Mouse (Mus musculus) gastrocnemius, postnatal 25 days (tissue): Measurements from ENCODE around the gene Ccnd3. TPM values are rescaled to one million over a fixed set of nuclear protein-coding genes. Genes with fewer than 3 reads are reported as not detected.
"Not testable (repeated sequence)": the region's sequence is repeated elsewhere in the genome, so short reads cannot be mapped to it uniquely, and the experiment has no call there.

ENCODE experiments used
- DNase-seq: peaks from one replicate; pipeline ENCODE4 v3.0.0; 2022
- total RNA-seq, 2 experiments: library from RNA; stranded (reverse); gene quantifications; 1 replicate in 1 of 2; 2 replicates in 1 of 2; pipeline ENCODE4 v1.2.3; 2021

The Ccnd3 gene
- total RNA-seq, 2 experiments from 2014 or later, result 31.4 to 44.8 TPM

DNA sequence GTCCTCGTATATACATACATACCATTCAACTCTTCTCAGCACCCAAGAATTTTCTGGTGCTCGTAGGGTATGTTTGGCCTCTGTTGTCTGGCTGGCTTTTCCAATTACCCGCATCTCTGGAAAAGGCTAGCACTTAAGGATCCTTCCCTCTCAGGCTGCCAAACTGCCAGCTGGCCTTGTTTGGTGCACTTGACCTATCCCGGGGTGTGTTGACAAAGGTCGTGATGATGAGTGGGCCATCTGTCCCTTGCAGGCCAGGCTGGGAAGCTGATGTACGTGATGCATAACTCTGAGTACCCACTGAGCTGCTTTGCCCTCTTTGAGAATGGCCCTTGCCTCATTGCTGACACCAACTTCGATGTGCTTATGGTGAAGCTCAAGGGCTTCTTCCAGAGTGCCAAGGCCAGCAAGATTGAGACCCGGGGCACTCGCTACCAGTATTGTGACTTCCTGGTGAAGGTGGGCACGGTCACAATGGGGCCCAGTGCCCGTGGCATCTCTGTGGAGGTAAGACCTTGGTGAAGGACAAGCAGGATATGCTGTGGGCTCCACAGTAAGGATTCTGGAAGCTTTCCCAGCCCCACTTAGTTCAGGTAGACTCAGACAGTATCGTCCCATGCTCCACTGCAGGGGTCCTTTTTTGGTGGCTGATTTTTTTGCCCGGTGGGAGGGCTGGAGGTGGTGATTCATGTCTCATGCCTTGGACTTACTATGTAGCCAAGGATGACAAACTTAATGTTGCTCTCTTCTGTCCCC, 113.9 kb downstream of the Ccnd3 start:
- no peak for DNase-seq

DNA sequence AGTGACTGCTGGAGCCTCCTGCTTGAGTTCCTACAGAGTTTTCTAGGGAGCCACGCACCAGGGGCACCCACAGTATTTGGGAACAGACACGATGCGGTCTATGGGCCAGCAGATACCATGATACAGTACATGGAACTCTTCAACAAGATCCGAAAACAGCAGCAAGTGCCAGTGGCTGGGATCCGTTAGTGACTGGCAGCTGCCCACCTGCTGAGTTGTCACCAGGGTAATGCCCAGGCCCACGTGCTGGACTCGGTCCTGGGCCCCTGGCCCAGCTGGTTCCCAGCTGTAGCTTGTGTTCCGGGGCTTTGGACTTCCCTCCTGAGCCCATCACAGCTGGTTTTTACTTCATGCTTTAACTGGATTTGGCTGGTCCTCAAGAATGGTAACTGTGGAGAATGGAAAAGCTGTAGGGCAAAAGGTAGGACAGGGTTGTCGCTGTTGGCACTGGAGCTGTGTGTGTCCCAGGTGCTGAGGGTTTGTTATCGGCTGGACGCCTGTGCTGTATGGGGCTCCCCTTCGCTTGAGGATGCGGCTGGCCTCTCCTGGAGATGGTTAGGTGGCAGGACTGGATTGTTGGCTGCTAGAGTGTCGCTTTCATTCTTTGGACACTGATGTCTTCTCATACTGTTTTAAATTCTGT, 118.2 kb downstream of the Ccnd3 start:
- DNase-seq, result peak; percentile 28

DNA sequence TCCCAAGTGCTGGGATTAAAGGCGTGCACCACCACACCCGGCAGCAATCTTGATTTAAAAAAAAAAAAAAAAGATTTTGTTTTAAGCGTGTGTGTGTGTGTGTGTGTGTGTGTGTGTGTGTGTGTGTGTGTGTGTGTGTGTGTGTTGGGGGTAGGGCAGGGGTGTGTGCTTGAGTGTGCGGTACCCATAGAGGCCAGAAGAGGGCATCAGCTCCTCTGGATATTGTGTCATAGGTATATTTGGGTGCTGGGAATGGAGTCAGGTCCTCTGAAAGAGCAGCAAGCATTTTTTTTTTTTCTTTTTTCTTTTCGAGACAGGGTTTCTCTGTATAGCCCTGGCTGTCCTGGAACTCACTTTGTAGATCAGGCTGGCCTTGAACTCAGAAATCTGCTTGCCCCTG, 119.7 kb downstream of the Ccnd3 start:
- not testable (repeated sequence) for DNase-seq

DNA sequence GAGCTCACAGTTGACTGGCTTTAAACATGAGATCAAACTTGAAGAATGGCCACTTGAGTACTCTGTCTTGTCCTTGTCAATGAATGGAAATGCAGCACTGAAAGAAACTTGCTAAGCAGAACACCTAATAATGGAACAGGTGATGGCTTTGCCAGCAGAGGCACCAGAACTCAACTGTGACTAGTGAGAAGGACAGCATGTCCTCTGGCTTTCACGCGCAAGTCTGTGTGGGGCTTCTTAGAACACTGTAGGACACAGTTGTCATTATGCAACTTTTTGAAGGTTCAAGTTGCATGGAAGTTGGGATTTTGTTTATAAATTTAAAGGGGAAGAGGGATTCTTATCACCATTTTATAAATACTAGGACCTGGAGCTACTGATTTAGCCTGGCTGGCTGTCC, 120.2 kb downstream of the Ccnd3 start:
- DNase-seq, result peak; percentile 52

DNA sequence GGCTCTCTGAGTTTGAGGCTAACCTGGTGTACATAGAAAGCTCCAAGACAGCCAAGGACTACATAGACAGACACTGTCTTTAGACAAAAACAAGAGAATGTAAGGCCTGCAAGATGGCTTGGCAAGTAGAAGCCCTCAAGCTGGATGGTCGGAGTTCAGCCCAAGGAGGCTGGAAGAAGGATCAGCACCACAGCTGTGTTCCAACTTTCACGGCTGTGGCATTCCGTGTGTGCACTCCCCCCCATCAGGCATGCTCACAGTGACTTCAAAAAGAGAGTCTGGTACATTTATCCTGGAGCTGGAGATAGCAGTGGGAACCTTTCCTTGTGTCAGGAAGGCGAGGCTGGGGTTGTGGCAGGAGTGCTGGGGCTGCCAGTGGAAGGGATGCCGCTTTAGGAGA, 121.2 kb downstream of the Ccnd3 start:
- no peak for DNase-seq

DNA sequence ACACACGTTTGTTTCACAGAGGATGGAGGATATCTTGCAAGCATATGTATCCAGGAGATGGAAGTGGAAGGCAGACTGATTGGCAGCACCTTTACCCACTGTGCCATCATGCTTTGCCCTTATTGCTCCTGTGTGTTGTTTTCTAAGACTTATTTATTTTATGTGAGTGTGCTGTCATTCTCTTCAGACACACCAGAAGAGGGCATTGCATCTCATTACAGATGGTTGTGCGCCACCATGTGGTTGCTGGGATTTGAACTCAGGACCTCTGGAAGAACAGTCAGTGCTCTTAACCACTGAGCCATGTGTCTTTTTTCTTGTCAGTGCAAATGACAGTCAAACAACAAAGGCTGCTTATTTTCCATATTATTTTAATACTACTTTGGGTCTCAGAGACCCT, 122.9 kb downstream of the Ccnd3 start:
- DNase-seq, result no peak

DNA sequence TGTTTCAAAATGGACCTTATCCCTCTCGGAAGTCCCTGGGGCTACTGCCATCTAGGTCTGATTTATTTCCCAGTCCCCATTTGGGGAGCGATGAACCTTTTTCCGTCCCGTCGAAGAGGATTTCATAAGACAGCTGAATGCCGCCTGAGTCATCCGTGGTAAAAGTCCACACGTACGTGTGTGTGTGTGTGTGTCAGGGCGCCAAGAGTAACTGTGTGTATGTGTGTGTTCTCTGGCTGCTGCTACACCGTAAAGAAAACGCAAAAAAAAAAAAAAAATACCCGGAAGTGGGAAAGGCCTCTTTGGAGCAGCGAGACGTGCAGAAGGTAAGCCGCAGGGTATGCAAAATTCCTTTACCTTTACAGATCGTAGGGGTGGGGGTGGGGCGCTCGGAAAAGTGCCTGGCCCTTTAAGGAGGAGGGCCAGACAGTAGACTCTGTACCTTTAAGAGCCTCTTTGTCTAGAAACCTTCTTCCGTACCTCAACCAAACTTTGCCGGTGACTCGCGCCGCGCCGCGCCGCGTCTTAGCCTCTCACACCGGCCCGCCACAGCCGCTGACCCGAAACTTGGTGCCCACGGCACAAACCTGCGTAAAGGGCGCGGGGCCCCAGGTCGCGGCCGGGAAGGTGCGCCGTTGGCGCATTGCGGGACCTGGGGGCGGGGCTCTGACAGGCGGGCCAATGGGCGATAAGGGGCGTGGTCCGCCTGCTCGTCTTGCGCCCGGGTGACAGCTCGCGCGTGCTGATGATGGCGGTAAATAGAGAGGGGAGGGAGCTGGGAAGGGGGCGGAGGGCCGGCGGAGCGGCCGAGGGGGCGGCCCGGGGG, 124.2 kb downstream of the Ccnd3 start:
- DNase-seq, result peak; percentile 94

DNA sequence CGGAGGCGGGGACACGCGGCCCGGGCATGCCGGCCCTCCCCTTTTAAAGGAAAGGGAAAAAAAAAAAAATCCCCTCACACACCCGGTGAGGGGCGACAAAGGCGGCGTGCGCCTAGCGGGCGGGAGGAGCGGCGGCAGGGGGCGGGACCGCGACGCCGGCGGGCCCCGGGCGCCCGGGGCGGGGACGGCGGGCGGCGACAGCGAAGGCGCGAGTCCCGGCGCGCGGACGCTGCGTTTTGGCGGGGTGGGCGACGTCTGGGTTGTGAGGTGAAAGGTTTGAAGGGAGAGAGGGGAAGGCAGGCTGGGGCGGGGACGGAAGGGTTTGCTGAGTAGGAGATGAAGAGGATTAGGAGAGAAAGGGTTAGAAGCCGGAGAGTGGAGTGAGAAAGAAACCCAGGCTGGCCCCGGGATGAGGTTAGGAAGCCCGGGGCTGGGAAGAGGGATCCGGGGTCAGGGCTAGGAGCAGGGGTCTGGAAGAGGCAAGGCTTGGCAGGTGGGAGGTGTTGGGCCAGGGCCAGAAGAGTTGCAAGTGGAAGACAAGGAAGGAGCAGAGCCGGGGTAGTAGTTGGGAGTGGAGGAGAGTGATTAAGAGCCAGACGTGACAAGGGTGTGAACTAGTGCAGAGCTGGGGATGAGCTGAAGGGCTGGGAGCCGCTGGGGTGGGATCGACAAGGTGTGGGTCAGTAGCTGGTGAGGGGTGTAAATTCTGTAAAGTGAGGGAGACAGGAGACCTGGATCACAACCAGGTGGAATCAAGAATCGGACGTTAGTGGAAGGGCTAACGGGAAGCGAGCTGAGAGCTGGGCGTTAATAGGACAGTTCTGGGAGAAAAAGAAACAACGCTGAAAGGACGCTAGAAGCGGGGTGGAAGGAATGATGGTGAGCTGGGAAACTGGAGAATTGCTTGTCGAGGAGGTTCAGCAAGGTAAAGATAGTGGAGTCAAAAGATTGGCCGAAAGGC, 125.1 kb downstream of the Ccnd3 start:
- DNase-seq, result peak; percentile 34

DNA sequence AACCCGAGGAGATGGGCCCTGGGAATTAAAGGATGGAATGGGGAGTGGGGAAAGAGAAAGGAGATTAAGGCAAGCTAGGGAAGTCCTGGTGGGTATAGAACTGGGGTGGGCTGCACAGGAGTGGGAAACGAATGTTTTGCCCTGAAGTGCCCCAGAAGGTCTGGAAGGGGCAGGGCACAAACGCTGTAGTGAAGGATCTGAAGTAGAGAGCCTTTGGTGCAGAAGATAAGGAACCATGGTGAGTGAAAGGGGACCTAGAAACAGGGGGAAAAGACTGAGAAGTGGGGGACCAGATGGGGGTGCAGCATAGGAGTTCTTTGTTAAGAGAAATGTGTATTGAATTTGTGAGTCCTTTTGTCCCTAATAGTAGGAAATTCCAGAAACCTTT, 125.8 kb downstream of the Ccnd3 start, which contains the start of gene Usp49:
Gene Usp49, plus strand, starts transcription at position 13 of the 388 bp plus-strand sequence.
- no peak for DNase-seq

DNA sequence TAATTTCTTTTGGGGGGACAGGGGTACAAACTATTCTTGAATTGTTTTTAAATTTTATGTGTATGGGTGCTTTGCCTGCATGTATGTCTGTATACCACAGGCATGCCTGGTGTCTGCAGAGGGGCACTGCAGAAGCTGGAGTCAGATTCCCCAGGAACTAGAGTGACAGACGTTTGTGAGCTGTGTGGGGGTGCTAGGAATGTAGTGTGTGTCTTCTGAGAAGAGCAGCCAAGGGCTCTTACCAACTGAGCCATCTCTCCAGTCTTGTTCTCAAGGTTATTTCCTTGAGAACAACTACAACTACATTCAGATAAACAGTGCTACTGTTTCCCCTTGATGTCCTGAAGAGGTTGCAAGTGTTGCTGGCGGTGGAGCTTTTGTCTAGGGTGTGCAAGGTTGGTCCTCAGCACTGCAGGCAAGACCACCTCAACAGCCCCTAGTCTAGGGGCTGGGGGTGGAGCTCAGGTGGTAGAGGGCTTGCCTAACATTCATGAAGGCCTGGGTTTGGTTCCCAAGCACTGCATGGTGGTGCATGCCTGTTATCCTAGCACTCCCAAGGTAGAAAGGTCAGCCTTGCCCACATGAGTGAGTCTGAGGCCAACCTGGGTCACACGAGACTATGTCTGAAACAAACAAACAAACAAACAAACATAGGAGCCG, 127.5 kb downstream of the Ccnd3 start:
- DNase-seq, result no peak

DNA sequence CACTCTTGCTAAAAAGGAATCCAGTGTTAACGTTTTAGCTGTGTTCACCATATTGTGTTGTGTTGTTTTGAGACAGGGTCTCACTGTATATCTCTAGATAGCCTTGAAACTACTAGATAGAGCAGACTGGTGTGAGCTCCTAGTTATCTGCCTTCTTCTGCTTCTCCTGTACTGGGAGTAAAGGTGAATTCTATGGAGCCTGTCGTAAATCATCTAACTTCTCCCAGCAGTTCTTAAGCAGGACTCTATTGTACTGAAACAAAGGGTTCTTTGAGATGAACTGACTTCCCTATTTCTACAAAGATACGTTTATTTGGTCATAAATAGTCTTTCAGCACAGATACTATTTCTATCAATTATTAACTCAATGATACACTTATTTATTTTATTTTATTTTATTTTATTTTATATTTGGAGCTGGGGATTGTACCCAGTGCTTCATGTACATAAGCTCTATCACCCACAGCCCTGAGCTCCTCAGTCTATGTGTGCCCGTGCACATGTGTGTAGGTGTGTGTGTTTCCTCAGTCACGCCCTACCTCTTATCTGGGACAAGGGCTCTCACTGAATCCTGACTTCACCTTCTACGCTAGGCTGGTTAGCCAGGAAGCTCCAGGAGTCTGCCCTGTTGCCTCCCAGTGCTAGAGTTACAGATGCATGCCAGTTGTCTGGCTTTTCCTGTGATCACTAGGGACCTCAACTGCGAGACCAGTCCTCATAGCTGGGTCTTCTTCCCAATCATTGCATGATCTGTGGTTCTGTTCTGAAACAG, 129.3 kb downstream of the Ccnd3 start:
- DNase-seq, result no peak

DNA sequence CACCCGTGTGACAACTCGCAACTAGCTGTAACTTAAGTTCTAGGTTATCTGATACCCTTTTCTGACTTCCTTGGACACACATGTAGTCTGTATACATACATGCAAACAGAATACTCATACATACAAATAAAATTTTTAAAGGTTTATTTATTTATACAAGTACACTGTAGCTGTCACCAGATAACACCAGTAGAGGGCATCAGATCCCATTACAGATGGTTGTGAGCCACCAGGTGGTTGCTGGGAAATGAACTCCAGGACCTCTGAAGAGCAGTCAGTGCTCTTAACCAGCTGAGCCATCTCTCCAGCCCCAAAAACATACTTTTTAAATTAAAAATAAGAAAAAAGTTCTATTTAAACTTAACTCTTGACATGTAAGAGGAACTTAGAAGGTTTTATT, 138.1 kb downstream of the Ccnd3 start:
- no peak for DNase-seq

DNA sequence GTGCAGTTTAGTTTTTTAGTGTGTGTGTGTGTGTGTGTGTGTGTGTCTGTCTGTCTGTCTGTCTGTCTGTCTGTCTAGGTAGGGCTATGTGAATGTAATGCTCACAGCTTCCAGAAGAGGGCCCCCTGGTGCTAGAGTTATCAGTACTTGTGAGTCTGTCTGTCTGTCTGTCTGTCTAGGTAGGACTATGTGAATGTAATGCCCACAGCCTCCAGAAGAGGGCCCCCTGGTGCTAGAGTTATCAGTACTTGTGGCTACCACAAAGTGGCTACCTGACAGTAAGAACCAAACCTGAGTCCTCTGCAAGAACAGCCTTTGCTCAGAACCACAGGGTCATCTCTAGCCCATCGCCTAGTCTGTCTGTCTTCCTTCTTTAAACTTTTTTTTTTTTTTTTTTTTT, 141.8 kb downstream of the Ccnd3 start:
- DNase-seq, result peak; percentile 42

DNA sequence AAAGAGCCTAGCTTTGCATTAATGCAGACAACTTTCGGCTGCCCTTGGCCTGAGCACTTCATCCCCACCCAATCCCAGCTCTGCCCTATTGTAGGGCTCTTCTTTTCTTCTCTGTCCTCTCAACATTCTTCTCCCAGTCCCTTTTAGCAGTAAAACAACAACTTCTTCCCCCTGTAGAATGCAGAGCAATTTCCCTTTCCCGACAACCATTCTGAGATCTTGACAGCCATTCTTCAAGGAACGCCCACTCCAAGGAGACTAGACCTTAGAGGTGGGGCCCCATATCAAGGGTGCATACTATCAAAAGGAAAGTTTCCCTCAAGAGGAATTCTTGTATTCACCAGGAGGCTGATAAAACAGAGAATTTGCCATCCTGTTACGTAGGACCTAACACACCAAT, 144.1 kb downstream of the Ccnd3 start:
- DNase-seq, result no peak

Other genes with a start within 250 kb of the Ccnd3 start
- gene Mrps10, start 136.2 kb upstream of the Ccnd3 start, total RNA-seq, result 10 to 100 TPM; 31.9 to 33.5 TPM
- gene Guca1b, start 119.7 kb upstream of the Ccnd3 start, total RNA-seq, result under 1 TPM; 0.32 to 0.43 TPM
- under 1 TPM in 1 of 2 experiments, not detected in 1; 0.43 TPM for gene Guca1a, start 104.5 kb upstream of the Ccnd3 start, total RNA-seq
- under 1 TPM; 0.49 to 0.59 TPM for gene AI661453, start 68.4 kb upstream of the Ccnd3 start, total RNA-seq
- not detected for gene 1700001C19Rik, start 67.7 kb upstream of the Ccnd3 start, total RNA-seq
- gene Taf8, start 2.8 kb upstream of the Ccnd3 start, total RNA-seq, result 10 to 100 TPM in 1 of 2 experiments, 1 to 10 TPM in 1; 9.6 to 10.0 TPM
- gene Bysl, start 106.4 kb downstream of the Ccnd3 start, total RNA-seq, result 10 to 100 TPM; 12.1 to 13.8 TPM
- 10 to 100 TPM; 16.0 to 16.2 TPM for gene Med20, start 106.5 kb downstream of the Ccnd3 start, total RNA-seq
- gene Gm20517, start 106.5 kb downstream of the Ccnd3 start, total RNA-seq, result 1 to 10 TPM; 2.3 to 2.5 TPM
- 1 to 10 TPM; 2.2 to 2.8 TPM for gene Usp49, start 125.6 kb downstream of the Ccnd3 start, total RNA-seq
- gene Tomm6, start 183.3 kb downstream of the Ccnd3 start, total RNA-seq, result 100 to 1,000 TPM; 120 to 121 TPM
- gene Frs3, start 184.0 kb downstream of the Ccnd3 start, total RNA-seq, result 1 to 10 TPM; 3.9 to 4.0 TPM
- under 1 TPM; 0.61 to 0.70 TPM for gene Gm21981, start 189.4 kb downstream of the Ccnd3 start, total RNA-seq
- gene Prickle4, start 189.7 kb downstream of the Ccnd3 start, total RNA-seq, result 1 to 10 TPM; 1.3 to 2.6 TPM
- not detected for gene Pgc, start 221.8 kb downstream of the Ccnd3 start, total RNA-seq
- 10 to 100 TPM; 65.8 to 67.7 TPM for gene Tfeb, start 232.0 kb downstream of the Ccnd3 start, total RNA-seq